Mouse (Mus musculus): ENCODE measurements at regions not wholly inside any gene's neighbourhood (a gene's known extent, or its start where the extent isn't known, plus 50 kb on each side); places are given as distances from the start of the nearest gene placed in this dataset.

GRCm38 (mm10) chr7:111352176-111352575, 269.3 kb upstream of the Eif4g2 start:
- H3K4me2 ChIP-seq (ENCODE audit: low read depth): no peak overlapping the region
- no peaks in the 10 kb centered on the region for H3K36me3 ChIP-seq (replicated peaks; ENCODE audit: control insufficient read depth, insufficient read depth, low read depth)
- no peaks in the 10 kb centered on the region for H3K27me3 ChIP-seq (ENCODE audit: control insufficient read depth, insufficient read depth, low read length)
- no peaks in the 10 kb centered on the region for H3K9me3 ChIP-seq (ENCODE audit: control insufficient read depth, low read length)
- H3K4me3 ChIP-seq (ENCODE audit: insufficient read depth in 1 of 2, low read depth in 2 of 2, low read length in 2 of 2): no peak overlapping the region
- WGBS (ENCODE audit: insufficient replicate concordance): 72% methylated on average over 2 of the region's 2 CpGs
- ATAC-seq (ENCODE audit: insufficient read depth) (no peak), DNase-seq (ENCODE audit: low read depth in 3 of 3, low spot score in 3 of 3) (no peak)
- no peaks in the 10 kb centered on the region for H3K4me1 ChIP-seq (replicated peaks; ENCODE audit: control insufficient read depth in 2 of 2, insufficient read depth in 2 of 2, low read length in 1 of 2)
- TF ChIP-seq EP300 (IDR thresholded peaks at IDR 0.05; ENCODE audit: low read depth) (no peak), CTCF (IDR thresholded peaks at IDR 0.05; ENCODE audit: low read depth) (no peak)
- no peak overlapping the region for H3K27ac ChIP-seq
- H3K9ac ChIP-seq (replicated peaks): no peak overlapping the region

GRCm38 (mm10) chr7:111345117-111345516, 262.3 kb upstream of the Eif4g2 start:
- TF ChIP-seq EP300 (IDR thresholded peaks at IDR 0.05; ENCODE audit: low read depth) (no peak), CTCF (IDR thresholded peaks at IDR 0.05; ENCODE audit: low read depth) (no peak)
- Histone ChIP-seq H3K4me3 (ENCODE audit: insufficient read depth in 1 of 2, low read depth in 2 of 2, low read length in 2 of 2) (no peak overlapping the region), H3K36me3 (replicated peaks; ENCODE audit: control insufficient read depth, insufficient read depth, low read depth) (no peaks in the 10 kb centered on the region), H3K27me3 (ENCODE audit: control insufficient read depth, insufficient read depth, low read length) (no peaks in the 10 kb centered on the region), H3K27ac (no peak overlapping the region), H3K4me1 (replicated peaks; ENCODE audit: control insufficient read depth in 2 of 2, insufficient read depth in 2 of 2, low read length in 1 of 2) (no peaks in the 10 kb centered on the region), H3K9me3 (ENCODE audit: control insufficient read depth, low read length) (no peaks in the 10 kb centered on the region), H3K4me2 (ENCODE audit: low read depth) (no peak overlapping the region), H3K9ac (replicated peaks) (no peak overlapping the region)
- ATAC-seq (ENCODE audit: insufficient read depth) (no peak), DNase-seq (ENCODE audit: low read depth in 3 of 3, low spot score in 3 of 3) (no peak)
- 44% methylated on average over 1 of the region's 1 CpGs for WGBS (ENCODE audit: insufficient replicate concordance)

DNA sequence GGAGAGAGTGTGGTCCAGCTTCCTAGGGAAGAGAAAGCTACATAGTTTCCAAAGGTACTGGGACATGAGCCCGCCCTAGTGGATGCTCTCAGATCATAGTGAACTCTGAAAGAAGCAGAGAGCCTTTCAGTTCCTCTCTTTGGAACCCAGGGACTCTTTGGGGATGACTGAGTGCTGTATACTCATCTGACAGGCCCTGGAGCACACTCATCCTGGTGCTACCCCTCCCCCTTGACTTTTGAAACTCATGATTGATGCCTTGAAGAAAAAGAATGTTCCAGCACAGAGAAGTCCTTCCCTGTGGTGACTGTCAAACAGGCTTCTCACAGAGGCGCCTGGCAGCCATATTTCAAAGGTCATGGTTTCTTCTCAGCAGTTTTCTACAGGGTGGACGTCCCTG, 254.2 kb upstream of the Eif4g2 start:
- H3K27me3 ChIP-seq (ENCODE audit: control insufficient read depth, insufficient read depth, low read length): no peaks in the 10 kb centered on the region
- no peaks in the 10 kb centered on the region for H3K9me3 ChIP-seq (ENCODE audit: control insufficient read depth, low read length)
- H3K27ac ChIP-seq: no peak overlapping the region
- H3K4me1 ChIP-seq (replicated peaks; ENCODE audit: control insufficient read depth in 2 of 2, insufficient read depth in 2 of 2, low read length in 1 of 2): no peaks in the 10 kb centered on the region
- H3K9ac ChIP-seq (replicated peaks): no peak overlapping the region
- no peaks in the 10 kb centered on the region for H3K36me3 ChIP-seq (replicated peaks; ENCODE audit: control insufficient read depth, insufficient read depth, low read depth)
- ATAC-seq (ENCODE audit: insufficient read depth) (no peak), DNase-seq (ENCODE audit: low read depth in 3 of 3, low spot score in 3 of 3) (no peak)
- H3K4me3 ChIP-seq (ENCODE audit: insufficient read depth in 1 of 2, low read depth in 2 of 2, low read length in 2 of 2): no peak overlapping the region
- 28% methylated on average over 3 of the region's 3 CpGs for WGBS (ENCODE audit: insufficient replicate concordance)
- no peak overlapping the region for H3K4me2 ChIP-seq (ENCODE audit: low read depth)
- no peak for TF ChIP-seq CTCF (IDR thresholded peaks at IDR 0.05; ENCODE audit: low read depth)

DNA sequence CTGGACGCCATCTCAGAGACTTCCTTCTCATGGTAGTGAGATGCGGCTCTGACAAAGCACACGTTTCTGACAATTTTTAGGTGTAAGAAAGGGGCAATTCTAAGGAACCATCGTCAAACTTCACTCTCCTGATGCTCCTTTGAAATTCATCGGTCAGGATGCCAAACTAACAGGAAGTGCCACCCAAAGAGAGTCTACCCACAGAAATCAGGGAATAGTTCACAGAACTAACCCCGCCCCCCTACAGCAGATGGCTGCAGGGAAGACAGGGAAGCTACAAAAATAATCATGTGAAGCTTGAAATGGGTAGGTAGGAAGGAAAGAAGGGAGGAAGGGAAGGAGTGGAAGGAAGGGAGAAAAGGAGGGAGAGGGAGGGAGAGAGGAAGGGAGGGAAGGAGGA, 240.1 kb upstream of the Eif4g2 start:
- 59% methylated on average over 6 of the region's 6 CpGs for WGBS (ENCODE audit: insufficient replicate concordance)

GRCm38 (mm10) chr7:111319917-111320316, 237.1 kb upstream of the Eif4g2 start:
- Histone ChIP-seq H3K27me3 (ENCODE audit: control insufficient read depth, insufficient read depth, low read length) (no peaks in the 10 kb centered on the region; the same call in 1 of the 2 replicates), H3K27ac (no peak overlapping the region), H3K9me3 (ENCODE audit: control insufficient read depth, low read length) (no peaks in the 10 kb centered on the region), H3K9ac (replicated peaks) (no peak overlapping the region), H3K4me2 (ENCODE audit: low read depth) (no peak overlapping the region), H3K36me3 (replicated peaks; ENCODE audit: control insufficient read depth, insufficient read depth, low read depth) (no peaks in the 10 kb centered on the region), H3K4me3 (ENCODE audit: insufficient read depth in 1 of 2, low read depth in 2 of 2, low read length in 2 of 2) (no peak overlapping the region), H3K4me1 (replicated peaks; ENCODE audit: control insufficient read depth in 2 of 2, insufficient read depth in 2 of 2, low read length in 1 of 2) (no peaks in the 10 kb centered on the region)
- DNase-seq (ENCODE audit: low read depth in 3 of 3, low spot score in 3 of 3) (no peak), ATAC-seq (ENCODE audit: insufficient read depth) (no peak)
- 22% methylated on average over 1 of the region's 1 CpGs for WGBS (ENCODE audit: insufficient replicate concordance)
- no peak for TF ChIP-seq CTCF (IDR thresholded peaks at IDR 0.05; ENCODE audit: low read depth)
- TF ChIP-seq EP300 (IDR thresholded peaks at IDR 0.05; ENCODE audit: low read depth): no peak

More for the DNA sequence above, 240.1 kb upstream of the Eif4g2 start:
- no peak for DNase-seq (ENCODE audit: low read depth in 3 of 3, low spot score in 3 of 3)
- Histone ChIP-seq H3K9me3 (ENCODE audit: control insufficient read depth, low read length) (no peaks in the 10 kb centered on the region), H3K4me1 (replicated peaks; ENCODE audit: control insufficient read depth in 2 of 2, insufficient read depth in 2 of 2, low read length in 1 of 2) (no peaks in the 10 kb centered on the region), H3K27ac (no peak overlapping the region), H3K4me3 (ENCODE audit: insufficient read depth in 1 of 2, low read depth in 2 of 2, low read length in 2 of 2) (no peak overlapping the region), H3K36me3 (replicated peaks; ENCODE audit: control insufficient read depth, insufficient read depth, low read depth) (no peaks in the 10 kb centered on the region), H3K4me2 (ENCODE audit: low read depth) (no peak overlapping the region), H3K9ac (replicated peaks) (no peak overlapping the region), H3K27me3 (ENCODE audit: control insufficient read depth, insufficient read depth, low read length) (no peaks in the 10 kb centered on the region)
- ATAC-seq (ENCODE audit: insufficient read depth): no peak
- no peak for TF ChIP-seq CTCF (IDR thresholded peaks at IDR 0.05; ENCODE audit: low read depth)
- TF ChIP-seq EP300 (IDR thresholded peaks at IDR 0.05; ENCODE audit: low read depth): no peak

Data from liver, embryonic 14.5 days (tissue).